Mouse (Mus musculus) kidney, adult 8-10 months (tissue): ENCODE data around the gene Zcchc7.
"Not testable (repeated sequence)": the region's sequence is repeated elsewhere in the genome, so short reads cannot be mapped to it uniquely, and the experiment has no call there.

Experiments used
- DNase-seq, 2 experiments: peaks; one replicate each; pipeline ENCODE4 v3.0.0; 2022

Gene Zcchc7

GRCm38 (mm10) chr4:44755553-44756133, at the start of gene Zcchc7:
Zcchc7 (plus strand) TSS chr4:44755877.
- DNase-seq: no peak

DNA sequence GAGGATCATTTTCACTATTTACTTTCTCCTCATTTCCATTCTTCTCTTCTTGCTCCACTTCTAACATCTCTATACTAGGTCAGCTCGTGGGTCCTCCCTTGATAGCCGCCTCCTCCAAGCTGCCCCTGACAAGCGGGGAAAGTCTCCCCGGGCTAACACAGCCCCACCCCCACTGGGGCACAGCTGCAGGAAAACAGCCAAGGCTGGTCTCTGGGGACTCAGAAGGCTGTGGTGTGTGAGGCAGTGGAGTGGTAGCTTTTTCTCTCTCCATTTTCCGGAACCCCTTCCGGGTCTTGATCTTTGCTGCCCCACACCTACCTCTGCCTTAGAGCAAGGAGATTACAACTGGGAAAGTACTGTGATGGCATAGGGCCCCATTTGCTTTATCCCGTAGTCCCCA, 49.7 kb upstream of the Zcchc7 start:
- no peak for DNase-seq

DNA sequence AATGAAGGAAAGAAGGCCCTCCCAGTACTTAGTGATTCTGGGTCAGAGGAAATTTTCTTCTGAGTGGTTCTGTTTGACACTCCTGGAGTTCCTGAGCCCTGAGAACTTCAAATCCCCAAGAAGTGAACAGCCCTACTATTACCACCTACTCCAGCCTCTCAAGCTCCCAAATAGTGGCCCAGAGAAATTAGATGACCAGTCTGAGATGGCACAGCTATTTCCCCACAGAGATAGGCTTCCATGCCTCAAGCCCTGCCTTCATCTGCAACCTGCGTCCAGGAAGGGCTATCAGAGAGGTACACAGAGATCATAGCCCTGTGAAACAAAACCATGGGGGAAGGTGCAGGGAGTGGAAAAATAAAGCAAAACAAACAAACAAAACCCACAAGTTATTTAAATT, 48.8 kb upstream of the Zcchc7 start:
- DNase-seq: no peak

DNA sequence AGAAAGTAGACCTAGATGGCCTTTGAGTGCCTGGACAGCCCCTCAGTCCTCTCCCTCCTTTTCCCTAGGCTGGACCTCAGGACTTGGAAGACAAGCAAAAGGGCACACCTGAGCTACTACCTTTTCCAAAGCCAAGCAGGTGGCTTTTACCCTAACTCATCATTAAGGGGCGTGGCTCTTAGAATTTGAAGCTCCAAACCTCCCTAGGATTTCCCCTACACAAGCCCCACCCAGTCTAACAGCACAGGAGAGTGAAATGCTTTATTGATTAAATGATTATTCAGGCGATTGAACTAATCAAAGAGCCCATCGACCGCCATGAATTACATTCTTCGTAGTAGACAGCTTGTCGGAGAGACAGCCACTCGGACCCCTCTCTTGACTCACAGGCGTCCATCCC, 47.4 kb upstream of the Zcchc7 start:
- no peak for DNase-seq

DNA sequence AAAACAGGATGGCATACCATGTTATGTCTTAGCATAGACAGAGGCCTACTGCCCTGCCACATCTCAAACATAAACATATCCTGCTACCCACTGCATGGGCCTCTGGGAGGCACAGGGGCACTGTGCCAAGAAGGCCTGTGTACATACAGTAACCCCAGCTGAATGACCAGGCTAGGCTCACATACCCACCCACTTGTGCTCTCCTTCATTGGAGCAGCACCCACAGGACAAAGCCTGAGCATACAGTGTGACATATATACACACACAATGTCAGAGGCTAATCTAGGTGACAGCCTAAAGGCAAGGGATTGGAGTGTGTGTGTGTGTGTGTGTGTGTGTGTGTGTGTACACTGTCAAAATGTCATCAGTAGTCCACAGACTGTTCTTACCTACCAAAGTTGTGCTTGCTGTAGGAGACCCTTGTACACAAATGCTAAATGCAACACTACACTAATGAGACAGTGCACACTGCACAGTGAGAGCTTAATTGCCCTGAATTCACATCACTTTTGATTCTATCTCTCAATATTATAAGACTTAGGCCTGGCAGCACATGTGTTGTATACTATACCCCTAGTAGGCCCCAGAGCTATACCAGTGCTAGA, 46.5 kb upstream of the Zcchc7 start:
- no peak for DNase-seq

- DNase-seq: no peak
These were observed 45.7 kb upstream of the Zcchc7 start, which contains the start of gene Pax5 for GRCm38 (mm10) chr4:44709740-44710700. Pax5 (minus strand) TSS chr4:44710487.

- DNase-seq: peak in 1 of 2 experiments; percentile 30
These were observed 45.0 kb upstream of the Zcchc7 start for GRCm38 (mm10) chr4:44710701-44711097.

GRCm38 (mm10) chr4:44711136-44711900, 44.4 kb upstream of the Zcchc7 start:
- DNase-seq: no peak

DNA sequence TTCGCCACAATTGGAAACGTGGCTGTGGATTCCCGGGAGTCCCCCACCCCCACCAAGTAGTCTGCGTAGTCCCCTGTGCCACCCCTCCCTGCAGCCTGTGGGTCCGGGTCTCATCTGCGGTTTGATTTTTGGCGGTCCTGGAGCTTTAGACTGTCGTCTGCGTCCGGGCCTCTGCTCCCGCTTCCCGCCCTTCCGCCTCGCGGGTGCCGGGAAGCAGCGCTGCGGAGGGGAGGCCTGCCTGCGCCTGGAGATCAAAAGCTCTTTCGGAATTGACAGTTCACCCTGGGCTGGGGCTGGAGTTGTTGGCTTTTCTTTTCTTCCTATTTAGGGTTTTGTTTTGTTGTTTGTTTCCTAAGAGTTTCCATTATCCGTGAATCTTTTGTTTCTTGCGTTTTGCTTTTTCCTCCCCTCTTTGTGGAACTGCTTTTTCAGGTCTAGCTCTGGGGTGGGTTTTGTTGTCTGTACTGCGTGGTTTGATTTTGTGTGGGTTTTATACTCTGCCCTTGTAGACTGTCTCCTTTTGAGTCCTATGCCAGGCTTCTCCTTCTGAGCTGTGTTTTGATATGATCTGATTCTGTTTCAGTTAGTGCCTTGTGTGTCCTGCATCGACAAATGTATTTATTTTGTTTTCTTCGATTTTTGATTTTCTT, 43.5 kb upstream of the Zcchc7 start:
- DNase-seq: no peak

DNA sequence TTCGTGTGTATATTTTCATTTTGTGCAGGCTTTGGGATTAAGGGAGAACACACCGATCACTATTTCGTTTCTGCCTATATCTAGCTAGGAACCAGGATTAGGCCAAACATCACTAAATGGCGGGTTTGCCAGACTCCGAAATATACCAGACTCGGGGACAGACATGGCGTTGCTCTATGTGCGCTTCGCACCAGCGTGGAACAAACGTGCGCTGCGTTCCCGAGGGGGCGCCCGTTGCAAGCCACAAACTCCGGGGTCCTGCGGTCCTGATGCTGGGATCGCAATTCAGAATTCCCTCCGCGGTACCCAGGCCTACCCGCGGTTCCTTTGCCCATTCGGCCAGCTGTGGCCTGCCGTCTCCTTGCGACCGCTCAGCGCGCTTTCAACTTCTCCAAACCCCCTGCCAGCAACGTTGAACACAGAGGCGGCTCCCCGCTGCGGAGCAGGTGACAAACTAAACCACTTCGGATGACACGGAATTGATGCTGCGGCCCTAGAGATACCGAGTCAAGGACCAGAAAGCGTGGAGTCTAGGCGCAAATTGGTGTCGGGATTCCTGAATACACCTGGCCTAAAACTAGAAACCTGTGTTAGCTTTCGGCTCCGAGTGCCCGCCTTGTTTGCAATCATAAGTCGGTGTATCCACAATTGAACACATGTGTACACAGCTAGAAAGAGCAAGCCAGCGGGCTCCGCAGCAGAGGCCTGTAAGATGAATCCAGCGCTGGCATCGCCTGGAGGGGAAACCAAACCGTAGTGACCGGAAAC, 42.7 kb upstream of the Zcchc7 start:
- no peak for DNase-seq

GRCm38 (mm10) chr4:44713554-44714051, 42.1 kb upstream of the Zcchc7 start:
- DNase-seq: no peak

DNA sequence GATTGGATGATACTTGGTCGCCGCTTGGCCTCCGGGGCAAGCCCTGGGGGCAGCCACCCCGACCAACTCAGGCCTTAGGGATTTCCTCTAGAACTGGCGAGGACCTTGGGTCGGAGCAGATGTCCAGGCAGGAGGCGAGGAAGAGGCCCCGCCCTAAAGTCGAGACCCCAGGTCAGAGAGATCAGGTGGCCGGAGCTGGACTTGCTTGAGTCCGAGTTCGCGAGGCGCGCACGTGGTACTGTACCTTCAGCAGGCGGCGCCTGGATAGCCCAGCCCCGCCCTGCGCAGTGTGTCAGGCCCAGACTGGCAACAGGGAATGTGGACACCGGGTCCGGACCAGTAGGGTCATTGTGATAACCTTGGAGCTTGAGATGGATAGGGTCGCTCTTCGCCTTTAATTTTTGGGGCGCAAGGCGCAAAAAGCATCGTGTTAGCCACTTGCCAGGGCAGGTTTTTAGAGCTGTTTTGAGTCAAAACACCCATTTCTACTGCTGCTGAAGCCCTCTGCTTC, 41.5 kb upstream of the Zcchc7 start:
- DNase-seq: no peak

- no peak for DNase-seq
These were observed 40.0 kb upstream of the Zcchc7 start for GRCm38 (mm10) chr4:44715621-44716160.

- no peak for DNase-seq
These were observed 39.3 kb upstream of the Zcchc7 start for GRCm38 (mm10) chr4:44716391-44716790.

DNA sequence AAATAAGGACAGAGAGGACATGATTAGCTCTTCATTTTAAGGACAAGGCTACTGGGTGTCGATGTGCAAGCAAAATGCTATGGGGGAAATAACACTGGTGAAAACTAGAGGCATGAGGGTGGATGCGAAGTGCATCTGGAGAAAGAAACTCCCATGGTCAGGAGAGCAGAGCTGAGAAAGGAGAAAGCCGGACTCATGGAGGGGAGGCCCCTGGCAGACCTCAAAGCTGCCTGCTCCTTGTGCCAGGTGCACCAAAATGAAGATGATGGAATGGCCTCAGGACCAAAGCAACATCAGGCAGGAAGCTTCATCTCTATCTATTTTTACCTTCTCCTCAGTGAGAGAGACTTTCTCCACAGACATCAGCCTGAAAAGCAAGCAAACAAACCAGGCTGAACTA, 38.0 kb upstream of the Zcchc7 start:
- DNase-seq: no peak

- DNase-seq: no peak
These were observed 35.6 kb upstream of the Zcchc7 start for GRCm38 (mm10) chr4:44720046-44720445.

- DNase-seq: no peak
These were observed 34.4 kb upstream of the Zcchc7 start for GRCm38 (mm10) chr4:44721237-44721636.

- peak; percentile 26 to 48 for DNase-seq
These were observed 15.2 kb upstream of the Zcchc7 start for GRCm38 (mm10) chr4:44740471-44740870.

GRCm38 (mm10) chr4:44756134-44756951, 666 bp downstream of the Zcchc7 start:
- peak; percentile 94 for DNase-seq

DNA sequence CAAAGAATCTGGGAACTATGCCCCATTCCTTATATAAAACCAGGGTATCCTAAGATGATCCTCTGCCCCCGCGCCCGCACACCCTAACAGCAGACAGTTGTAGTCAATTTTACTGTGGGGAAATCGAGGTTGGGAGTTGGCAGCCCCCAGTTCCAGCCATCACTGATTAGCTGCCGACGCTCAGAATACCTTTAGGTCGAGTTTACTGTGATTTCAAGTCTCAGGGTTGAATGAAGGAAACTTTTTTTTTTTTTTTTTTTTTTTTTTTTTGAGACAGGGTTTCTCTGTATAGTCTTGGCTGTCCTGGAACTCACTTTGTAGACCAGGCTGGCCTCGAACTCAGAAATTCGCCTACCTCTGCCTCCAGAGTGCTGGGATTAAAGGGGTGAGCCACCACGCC, 1.5 kb downstream of the Zcchc7 start:
- not testable (repeated sequence) for DNase-seq
